Mouse (Mus musculus) kidney, postnatal 10 days (tissue): ENCODE measurements around the gene Rilpl1.

Experiments
- DNase-seq: peaks from one replicate; pipeline ENCODE4 v3.0.0; 2021; ENCODE audit warnings: mixed read lengths

Rilpl1 gene

GRCm38 (mm10) chr5:124450051-124450450 is 81.1 kb downstream of the Rilpl1 start:
- no peak for DNase-seq

DNA sequence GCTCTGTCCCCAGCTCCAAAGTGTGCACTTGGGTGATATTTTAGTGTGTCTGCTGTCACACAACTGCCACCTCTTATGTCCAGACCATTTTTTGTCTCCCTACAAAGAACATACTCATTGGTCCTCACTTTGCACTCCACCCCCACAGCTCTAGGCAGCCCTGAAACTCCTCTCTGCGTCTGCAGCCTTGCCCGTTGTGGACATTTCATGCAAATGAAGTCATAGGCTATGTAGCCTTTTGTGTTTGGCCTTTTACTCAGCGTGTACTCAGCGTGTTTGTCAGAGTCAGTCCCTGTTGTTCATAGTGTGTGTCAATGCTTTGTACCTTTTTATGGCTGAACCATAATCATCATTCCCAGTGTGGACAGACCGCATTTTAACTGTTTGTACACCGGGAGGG is 81.7 kb downstream of the Rilpl1 start:
- no peak for DNase-seq

- peak; percentile 76 for DNase-seq
Measured at GRCm38 (mm10) chr5:124446301-124446881, 84.8 kb downstream of the Rilpl1 start.

DNA sequence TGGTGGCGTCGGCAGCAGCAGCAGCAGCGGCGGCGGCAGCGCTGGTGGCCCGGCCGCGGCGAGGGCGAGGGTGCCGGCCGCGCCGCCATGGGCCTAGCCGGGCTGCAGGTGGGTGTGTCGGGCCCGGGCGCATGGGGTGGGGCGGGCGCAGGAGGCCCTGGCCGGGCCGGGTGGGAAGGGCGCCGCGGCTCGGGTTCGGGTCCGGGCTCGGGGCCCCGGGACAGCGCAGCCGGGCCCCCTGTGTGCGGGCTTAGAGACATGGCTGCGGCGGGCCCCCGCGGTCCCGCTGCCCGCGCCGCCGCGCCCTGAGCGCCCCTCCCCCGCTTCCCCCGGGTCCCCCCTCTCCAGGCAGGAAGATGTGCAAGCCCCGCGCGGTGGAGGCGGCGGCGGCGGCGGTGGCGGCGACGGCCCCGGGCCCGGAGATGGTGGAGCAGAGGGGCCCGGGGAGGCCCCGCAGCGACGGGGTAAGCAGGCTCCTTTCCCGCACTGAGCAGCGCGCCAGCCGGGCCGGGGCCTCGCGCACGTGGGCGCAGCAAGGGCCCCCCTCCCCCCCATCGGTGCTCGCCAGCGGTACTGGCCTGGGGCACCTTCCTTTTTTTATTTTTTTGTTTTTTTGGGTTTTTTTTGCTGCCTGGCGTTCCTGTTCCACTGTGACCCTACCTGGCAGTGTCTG is 85.4 kb downstream of the Rilpl1 start:
- DNase-seq: peak; percentile 71

DNA sequence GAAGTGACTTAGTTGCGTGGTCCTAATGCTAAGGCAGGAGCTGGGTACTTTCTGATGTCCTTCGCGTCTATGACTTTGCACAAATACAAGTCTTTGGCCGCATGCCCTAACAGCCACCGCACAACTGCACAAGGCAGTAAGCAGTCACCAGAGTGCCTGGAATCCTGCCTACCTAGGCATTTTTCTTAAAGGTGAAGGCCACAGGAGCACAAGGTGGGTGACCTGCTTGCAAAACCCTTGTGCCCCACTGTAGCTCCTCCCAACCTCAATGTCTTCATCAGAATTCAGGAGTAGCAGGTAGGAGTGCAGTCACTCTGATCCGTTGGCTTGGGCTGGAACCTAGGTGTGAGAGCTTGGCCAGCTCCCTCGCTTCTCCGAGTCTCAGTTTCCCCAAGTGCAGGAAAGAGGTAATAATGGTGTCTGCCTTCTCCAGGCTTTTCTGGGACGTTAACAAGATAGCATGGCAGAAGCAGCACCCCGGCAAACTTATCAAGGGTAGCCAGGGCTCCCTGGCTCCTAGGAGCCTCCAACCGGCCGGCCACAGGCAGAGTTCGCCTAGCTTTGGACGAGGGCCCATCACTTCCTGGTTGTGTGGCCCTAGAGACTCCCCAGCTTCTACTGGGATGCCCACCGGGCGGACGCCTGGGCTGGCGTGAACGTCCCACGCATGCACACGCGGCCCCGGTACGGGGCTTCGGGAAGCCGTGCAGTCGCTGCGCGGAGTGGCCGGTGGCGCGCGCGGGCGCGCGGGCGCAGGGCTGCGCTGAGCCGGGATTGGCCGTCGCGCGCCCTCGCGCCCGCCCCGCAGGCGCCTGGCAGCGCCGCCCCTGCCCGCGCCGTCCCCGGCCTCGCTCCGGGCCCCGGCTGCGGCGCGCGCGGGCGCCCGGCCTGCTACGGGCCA is 86.3 kb downstream of the Rilpl1 start:
- peak; percentile 87 for DNase-seq

- DNase-seq: no peak
Measured at GRCm38 (mm10) chr5:124444208-124444607, 87.0 kb downstream of the Rilpl1 start.
